Mouse (Mus musculus): ENCODE results near the gene Olfr1504.
"Not testable (repeated sequence)": the region's sequence is repeated elsewhere in the genome, so short reads cannot be mapped to it uniquely, and the experiment has no call there.

Gene Olfr1504

GRCm38 (mm10) chr19:13897828-13898227 is at the start of gene Olfr1504:
TSS of gene Olfr1504 (minus strand) at chr19:13897928.
- DNase-seq = no peak

DNA sequence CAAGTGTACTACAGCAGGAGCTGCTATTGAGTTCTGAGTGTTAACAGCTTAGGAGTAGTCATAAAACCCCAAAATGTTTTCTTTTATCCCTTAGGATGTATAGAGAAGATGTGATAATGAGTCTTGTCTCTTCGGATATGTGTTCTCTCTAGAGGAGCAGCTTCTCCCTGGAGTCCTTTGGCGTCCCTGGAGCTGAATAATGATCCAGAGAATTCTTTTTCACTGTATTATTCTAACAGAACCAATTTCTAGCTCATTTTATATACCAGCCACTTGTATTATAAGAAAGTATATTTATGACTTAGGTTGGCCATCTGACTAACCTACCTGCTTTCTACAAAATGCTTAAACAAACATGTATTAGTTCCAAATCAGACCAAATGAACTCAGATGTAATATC is 15.5 kb upstream of the Olfr1504 start, which contains the start of gene Olfr1505:
Gene Olfr1505 (plus strand): TSS at position 301 of the 400 bp plus-strand sequence.
- DNase-seq = no peak

DNA sequence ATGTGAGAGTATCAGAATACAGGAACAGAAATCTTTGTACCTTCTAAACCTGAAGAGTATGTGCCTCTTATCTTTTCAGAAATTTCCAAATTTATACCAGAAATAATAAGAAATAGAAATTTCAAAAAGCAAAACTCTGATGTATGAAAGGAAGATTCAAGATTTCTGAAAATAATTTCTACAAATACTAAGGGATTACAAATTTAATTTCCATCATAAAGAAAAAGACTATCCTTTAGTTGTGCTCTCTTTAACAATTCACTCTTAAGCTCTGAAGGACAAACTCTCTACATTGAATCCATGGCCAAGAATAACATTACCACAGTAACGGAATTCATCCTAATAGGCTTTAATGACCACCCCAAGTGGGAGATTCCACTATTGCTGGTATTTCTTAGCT is 36.2 kb downstream of the Olfr1504 start, which contains the start of gene Olfr1502:
Gene Olfr1502 (plus strand): TSS at position 301 of the 400 bp plus-strand sequence.
- DNase-seq = no peak

GRCm38 (mm10) chr19:13850592-13850991 is 47.1 kb downstream of the Olfr1504 start, which contains the start of gene Olfr1501:
TSS of gene Olfr1501 (minus strand) at chr19:13850692.
- DNase-seq = not testable (repeated sequence)
